Mouse (Mus musculus) brain, embryonic 18.5 days (tissue): Measurements from ENCODE around the gene Fbxw4.

Source experiments
- DNase-seq: peaks from one replicate; pipeline ENCODE4 v3.0.0-alpha.2; 2012; ENCODE audit warnings: low read depth, low spot score

Gene Fbxw4

DNA sequence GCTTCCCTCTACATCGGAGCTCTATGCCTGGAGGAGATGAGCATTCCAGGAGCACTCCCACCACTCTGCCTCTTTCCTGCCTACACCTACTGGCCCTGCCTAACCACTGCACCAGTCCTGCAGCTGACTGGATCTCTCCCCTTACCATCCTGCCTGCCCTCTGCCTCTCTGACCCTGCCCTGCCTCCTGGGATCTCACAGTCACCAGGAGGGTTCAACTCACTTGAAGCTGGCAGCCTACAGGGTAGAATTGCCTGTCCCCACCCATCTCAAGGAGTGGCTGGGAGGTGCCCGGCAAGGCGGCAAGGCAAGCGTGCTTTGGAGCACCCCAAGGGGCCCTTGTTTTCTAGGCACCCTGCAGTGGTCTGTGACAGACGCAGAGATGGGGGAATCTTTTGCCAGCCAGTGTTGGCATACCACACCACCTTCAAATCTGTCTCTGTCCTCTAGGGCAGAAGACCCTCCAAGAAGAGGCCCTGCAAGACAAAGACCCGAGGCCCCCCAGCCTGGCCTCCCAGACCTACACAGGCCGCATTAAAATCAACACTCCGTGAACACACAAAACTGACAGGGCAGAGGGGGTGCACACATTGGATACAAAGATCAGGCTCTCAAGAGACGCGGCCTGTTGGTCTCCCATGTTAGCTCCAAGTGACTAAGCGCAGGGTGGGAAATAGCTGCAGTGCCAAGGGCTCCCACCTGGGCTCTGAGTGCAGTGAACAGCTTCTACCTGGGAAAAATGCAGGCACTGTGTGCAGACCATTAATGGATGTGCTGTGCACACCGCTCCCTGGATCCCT lies 44.5 kb downstream of the Fbxw4 start:
- DNase-seq: no peak

DNA sequence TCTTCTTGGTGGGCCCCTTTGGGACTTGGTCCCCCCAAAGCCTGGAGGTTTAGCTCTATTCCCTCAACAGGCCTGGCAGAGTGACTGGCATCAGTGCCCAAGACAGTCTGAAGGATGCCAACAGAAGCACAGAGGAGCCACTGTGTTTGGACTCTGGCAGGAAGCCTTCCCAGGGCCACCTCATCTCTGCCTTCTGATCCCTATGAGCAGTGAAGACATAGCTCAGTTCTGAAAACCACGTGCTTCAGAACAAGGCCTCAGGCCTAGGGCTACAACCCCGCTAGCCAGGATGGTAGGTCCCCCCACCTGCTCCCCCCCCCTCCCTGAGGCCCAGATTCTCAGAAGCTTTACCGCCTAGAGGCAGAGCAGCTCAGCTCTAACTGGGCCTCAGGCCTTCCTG lies 45.2 kb downstream of the Fbxw4 start:
- no peak for DNase-seq

DNA sequence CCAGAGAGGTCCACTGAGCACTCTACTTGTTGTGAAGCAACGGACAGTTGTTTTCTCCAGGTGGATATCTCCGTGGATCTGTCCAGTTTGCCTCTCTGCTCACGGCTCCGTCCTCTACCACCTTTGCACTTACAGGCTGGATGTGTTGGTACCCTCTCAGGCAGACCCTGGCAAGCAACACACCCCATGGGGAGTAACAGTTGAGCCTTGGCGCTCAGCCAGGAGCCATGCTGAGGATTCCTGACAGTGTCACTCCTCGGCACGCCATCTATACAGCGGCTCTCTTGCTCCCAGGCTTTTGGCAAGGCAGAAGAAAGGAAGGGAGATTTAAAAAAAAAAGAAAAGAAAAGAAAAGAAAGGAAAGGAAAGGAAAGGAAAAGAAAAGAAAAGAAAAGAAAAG lies 45.7 kb downstream of the Fbxw4 start:
- no peak for DNase-seq

DNA sequence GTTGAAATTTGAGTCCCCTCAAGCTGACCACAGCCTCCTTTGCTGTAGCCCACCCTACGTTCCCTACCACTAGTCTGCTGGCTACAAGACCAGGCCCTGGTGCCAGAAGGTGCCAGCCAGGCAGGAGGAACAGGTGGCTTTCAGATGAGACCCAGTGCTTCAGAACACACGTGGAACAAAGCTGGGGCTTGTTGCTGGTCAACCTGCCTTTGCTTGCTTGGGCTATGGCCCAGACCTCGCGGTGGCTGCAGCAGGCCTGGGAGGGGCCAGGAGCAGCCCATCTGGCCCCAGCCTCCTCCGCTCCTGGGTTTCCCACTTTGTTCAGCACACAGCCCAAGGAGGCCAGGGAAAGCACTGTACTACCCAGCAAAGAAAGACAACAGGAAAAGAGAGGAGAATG lies 49.3 kb downstream of the Fbxw4 start:
- DNase-seq: no peak

DNA sequence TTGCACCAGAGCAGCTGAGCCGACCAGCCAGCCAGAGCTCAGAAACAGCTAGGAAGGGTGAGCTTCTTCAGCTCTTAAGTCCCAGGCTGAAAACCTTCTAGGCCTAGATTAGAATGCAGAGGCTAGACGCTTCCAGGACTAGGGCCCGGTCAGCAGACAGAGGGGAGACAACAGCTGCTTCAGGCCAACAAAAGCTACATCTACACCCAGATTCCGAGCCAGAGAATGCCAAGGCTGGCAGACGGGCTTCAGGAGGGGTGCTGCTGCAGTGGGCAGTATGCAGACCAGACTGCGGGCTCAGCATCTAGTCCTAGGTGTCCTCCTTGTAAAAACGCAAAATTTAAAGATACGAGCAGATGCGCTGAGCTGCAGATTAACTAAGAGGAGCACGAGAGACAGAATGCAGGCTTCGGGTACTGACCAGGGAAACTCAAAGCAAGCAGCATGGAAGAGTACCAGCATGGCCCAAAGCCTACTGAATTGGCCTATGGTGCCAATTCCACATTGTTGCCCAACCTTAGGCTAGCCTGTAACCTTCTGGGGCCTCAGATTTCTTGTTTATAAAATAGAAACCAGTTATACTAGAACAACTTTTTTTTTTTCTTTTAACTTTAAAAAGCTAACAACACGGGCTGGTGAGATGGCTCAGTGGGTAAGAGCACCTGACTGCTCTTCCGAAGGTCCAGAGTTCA lies 51.3 kb downstream of the Fbxw4 start:
- DNase-seq: no peak

DNA sequence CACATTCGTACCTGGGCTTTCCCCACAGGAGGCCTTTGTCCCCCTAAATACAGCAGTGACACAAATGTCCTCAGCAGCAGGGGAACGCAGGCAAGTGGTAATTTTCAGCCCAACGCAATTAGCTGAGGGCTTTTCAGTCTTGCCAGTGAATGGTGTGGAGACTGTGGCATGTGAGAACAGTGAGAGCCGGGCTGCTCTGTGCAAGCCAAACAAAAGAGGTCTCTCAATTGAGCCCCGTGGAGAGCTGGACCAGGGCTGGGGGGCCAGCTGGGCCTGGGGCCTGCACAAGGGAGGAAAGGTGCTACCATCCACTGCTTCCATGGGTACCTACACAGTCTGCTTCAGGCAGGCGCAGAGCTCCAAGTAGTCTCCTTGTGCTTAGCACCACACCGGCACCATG lies 52.6 kb downstream of the Fbxw4 start:
- no peak for DNase-seq

DNA sequence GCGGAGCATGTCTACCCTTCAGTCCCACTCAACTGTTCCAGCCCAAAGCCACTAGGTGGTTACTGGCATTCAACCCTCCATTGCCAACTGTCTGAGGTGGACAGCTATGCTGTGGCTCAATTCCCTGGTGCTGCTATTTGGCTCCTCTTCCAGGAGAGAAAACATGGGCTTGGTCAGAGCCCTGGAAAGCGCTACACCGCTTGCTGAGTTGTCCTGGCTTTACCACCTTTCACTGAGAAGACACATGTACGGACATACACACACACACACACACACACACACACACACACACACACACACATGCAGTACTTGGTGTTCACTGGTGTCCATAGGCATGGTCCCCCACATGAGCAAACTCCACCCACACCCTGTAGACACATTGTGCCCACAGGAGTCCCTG lies 53.4 kb downstream of the Fbxw4 start:
- no peak for DNase-seq

DNA sequence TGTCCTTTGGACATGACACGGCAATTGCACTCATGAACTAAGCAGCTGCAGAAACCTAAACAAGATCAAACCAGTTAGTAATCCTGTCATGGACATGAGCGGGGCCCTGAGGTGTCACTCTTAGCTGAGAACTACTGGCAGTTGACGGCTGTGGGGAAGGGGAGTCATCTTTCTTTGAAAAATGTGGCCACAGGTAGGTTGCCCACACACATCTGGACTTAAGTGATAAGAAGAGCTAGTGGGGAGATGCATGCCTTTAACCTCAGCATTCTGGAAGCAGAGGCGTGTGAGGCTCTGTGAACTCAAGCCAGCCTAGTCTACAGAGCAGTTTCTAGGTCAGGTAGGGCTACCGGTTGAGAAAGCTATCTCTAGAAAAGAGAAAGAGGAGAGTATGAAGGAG lies 57.5 kb downstream of the Fbxw4 start:
- no peak for DNase-seq

DNA sequence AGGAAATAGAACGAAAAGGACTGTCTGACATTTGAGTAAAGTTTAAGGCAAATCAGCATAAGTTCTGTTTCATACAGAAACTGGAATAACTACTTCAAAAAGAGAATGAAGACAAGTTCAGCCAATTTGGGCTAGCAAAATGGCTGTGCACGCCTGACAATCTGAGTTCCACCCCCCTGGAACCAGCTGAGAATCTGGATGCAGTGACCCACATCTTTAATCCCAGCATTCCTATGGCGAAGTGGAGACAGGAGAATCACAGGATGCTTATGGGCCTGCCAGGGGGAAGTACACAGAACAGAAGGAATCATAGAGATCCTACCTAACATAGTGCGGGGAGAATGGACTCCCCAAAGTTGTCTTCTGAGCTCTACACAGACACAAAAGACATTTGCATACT lies 63.0 kb downstream of the Fbxw4 start:
- DNase-seq: no peak

DNA sequence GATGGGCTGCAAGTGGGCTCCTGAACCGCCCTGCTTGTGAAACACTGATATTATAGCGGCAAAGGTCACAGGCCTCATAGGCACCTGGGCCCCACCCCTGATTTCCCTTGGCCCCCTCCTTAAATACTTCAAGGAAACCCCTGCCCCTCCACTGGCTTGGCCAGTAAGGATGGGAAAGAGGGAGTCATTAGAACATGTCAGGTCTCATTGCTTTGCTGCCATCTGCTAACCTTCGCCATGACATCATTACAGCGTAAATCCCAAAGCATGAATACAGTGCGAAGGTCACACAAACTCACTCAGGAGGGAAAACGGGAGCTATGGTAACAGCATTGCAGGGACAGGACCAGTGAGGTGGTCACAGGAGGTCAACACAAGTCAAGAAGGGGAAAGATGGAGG lies 63.7 kb downstream of the Fbxw4 start:
- no peak for DNase-seq

DNA sequence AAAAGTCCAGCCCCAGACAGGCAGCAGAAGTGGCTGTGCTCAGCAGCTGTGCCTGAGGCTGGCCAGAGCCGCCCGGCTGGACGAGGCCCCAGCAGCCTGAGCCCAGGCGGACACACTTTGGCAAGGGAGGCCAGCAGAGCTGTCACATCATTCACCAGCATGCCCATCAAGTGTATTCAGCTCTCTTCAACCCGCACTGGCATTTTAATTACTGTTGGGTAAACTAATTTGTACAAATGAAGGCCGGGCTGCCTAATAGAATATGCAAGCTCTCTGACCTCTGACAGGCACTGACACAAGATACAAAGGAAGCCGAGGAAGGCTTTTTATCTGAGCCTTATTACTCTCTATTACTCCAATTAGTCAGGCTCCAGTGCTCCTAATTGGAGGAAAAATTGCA lies 64.1 kb downstream of the Fbxw4 start:
- no peak for DNase-seq

DNA sequence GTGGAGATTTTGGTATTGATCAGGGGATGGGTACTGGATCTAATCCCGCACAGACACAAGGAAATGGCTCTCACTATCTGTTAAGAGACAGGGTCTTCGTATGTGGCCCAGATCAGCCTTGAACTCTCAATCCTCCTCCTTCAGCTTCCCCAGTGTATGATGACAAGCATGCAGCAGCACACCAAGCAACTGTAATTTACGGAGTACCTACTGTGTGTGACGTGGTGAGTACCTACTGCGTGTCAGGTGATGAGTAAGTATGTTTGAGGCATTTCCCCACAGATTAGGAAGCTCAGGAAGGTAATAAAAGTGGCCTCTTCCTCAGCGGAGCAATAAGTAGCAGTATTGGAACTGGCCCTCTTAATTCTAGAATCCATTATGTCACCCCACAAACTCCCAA lies 64.6 kb downstream of the Fbxw4 start:
- no peak for DNase-seq

DNA sequence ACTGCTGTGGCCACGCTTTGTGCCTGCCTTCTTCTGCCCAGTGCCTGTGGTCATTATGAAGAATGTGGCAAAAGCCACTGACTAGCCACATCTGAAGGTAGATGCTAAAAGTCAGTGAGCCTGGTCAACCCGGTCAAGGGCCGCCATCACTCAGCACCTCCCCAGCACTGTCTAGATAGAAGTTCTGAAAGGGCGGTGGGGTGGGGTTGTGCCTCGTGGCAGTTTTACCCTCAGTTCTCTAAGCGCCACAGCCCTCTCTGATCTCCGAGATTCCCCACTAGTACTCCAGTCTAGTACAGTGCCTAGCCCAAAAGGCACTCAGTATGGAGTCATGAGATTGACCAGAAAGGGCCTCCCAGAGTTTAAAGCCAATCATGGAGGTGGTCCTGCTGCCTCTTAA lies 66.0 kb downstream of the Fbxw4 start:
- no peak for DNase-seq

DNA sequence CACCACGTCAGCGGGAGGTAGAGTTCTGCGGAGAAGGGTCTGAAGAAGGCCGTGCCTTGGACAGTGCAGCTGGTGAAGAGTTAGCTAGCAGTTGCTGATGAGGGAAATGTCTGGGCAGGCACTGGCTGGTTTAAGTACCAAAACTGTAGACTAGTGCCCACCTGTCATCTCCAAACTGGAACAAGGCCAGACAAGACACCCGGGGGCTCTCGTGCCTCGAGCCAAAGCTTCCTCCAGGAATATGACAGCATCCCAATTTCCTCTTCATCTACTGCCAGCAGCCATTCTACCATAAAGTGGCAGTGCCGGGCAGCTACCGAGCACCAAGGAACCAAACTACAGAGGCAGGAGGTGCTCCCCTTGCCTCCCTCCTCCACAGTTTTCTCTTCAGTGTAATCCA lies 67.2 kb downstream of the Fbxw4 start:
- no peak for DNase-seq

DNA sequence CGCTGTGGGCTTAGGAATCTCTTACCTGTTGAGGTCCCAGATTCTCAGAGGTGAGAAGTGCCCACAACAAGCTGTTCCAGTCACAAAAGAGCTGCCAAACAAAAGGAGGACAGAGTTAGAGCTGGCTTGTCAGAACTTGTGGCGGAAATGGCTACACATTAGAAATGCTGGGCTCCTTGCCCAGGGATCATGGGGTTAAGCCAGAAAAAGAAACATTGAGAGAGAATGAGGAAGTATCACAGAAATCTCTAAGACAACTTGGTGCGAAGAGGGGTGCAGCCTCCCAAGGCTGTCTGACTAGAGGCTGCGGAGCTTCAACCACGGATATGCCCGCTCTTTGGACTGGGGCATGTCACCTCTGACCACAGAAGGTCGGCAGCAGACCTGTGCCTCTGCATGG lies 68.4 kb downstream of the Fbxw4 start:
- DNase-seq: no peak

DNA sequence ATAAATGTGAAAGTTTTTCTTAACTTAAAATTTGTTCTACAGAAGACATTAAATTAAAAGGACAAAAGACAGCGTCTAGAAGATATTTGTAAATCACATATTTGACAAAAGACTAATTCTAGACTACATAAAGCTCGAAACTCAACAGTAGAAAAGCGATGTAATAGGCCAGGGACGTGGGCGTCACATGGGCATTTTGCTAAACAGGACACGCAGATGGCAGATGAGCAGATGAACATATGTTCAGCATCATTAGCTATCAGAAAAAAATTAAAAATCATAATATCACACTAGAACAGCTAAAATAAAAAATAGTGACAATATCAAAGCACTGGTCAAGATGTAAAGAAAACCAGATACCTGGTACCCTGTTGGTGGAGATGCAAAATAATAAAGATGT lies 70.4 kb downstream of the Fbxw4 start:
- DNase-seq: no peak

DNA sequence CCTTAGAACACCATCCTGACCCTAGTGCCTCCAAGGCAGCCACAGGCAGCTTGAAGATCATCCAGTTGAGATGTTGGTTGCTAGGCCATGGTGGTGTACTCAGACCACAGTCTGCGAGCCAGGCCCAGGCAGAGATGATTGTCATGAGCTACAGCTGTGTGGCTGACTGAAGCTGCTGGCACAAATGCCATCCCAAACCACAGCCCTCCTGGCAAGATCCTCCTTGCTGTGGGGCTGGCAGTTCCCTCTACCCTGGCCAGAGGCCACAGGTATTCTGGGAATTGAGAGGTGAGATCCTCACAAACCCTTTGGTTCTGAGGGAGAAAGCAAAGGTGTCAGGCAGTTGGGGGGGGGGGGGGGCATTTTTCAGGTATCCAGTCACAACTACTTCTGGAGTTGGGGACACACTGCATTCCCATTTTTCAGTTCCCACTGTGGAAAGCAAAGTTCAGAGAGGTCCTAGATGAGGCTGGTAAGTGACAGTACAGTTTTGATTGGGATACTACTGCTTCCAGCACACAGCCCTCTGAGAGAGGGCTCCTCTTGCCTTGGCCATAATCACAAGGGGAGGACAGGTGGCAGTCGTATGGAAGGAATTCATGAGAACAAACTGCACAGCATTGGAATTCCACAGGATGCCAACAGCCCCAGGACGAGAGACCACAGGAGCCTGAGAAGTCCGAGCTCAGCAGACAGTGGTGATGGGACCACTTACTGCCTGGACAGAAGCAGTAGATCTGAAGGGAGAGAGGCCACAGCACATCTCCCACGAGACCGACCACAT lies 72.4 kb downstream of the Fbxw4 start:
- DNase-seq: no peak

DNA sequence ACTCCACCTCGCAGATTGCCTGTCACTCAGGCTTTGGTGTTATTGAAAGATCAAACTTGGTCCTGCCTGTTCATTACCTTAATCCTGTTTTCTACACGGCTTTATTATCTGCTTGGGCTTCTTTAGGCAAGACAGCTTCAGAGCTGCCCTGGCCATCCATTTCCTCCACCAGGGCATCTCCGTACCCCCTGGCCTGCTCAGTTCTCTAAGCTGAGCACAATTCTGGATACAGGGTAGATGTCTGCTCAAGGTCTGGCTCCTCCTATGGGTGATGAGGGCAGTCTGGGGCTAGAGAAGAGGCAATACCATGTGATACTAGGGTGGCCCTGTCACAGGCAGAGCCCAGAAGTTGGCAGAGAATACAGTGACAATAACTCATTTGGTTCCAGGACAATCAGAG lies 73.3 kb downstream of the Fbxw4 start:
- no peak for DNase-seq

DNA sequence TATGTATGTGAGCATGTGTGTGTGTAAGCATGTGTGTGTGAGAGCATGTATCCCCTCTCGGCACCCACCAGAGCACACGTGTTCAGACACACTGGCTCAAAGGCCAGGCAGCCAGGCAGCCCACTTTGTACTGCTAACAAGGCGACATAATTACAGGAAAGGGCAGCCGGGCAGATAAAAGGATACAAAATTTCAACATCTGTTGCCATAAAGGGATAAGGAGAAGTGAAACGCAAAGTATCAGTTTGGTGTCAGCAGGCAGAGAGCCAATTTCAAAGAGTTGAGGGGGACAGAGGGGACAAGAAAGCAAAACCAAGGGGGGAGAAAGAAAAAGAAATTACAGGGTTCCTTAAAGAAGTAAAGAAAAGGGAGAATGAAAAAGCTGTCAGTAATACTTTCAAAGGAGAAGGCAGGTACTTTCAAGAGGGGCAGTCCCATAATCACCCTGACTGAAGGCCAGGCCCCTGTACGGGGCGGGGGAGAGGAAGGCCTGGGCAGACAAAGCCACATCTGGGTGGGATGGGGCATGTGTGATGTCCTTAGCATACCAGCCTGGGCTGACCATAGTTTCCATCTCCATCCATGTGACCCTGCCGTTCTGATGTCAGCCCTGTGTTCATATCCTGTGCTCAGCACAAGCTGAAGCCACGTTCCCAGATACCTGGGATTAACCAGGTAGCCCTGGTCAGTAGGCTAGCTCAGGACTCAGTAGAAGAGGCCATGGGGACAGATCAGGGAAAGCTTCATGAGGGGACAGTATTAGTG lies 75.1 kb downstream of the Fbxw4 start:
- DNase-seq: no peak

DNA sequence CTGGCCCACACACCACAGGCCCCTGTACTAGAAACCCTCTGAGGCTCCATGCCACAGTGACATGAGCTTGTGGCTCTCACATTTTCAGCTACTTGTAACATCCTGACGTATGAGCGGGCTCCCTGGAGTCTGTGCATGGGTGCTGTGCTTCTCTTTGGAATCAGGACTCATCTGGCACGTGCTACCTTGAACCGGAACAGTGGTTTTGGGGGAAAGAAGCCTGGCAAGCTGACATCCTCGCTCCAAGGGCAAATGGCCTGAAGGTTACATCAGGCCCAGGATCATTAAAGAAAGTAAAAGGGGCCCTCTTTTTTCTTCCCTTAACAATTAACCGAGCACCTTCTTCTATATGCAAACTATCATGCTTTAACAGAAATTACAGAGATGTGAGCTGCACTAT lies 77.0 kb downstream of the Fbxw4 start:
- no peak for DNase-seq

DNA sequence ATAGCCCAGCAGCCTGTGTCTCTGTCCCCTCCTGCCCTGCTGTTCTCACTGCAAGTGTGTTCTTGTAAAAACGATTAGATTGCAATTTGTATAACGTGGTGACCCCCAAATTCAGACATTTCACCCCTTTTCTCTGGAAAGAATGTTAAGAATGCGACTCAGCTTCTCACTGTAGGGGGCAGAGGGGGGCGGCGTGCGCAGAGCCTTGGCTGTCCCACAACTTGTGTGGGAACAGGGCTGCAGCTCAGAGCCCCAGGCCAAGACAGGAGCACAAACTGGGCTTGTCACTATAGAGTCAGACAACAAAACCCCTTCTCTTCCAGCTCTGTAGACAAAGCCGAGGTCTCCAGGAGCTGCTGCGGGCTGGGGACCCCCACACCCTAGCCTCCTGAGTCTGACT lies 78.0 kb downstream of the Fbxw4 start:
- DNase-seq: no peak

DNA sequence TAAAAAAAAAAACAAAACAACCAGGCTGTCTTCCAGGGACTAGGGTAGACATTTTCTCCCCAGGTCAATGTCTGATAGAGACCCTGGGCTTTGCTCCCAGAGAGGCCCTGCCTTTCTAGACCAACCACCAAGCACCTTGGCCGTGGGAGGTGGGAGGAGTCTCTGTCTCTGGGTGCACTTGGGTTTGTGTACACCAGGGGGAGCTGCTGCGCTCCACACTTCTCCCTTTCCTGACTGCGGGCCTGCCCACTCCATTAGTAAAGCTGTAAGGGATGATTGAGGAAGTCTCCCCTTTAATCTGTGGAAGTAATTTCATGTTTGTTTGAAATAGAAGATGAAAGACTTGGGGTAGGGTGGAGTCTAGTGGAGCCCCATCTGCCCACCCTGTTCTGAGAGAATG lies 78.9 kb downstream of the Fbxw4 start:
- DNase-seq: no peak
